Mouse (Mus musculus) cerebellum, adult 2 months (tissue): ENCODE results near the gene Pde2a. TPM values are rescaled to one million over a fixed set of nuclear protein-coding genes. Genes with fewer than 3 reads are reported as not detected.

Experiments used
- DNase-seq, 2 experiments: peaks; one replicate each; pipeline ENCODE4 v3.0.0; 2021
- H3K27ac ChIP-seq: fragments of 200-500 bp; 2 replicates; pipeline ENCODE4 v1.5.1; 2012; ENCODE audit warnings: low read length, control low read depth, inconsistent platforms; ENCODE audit not compliant: insufficient read depth
- H3K27me3 ChIP-seq: fragments of 200-500 bp; 2 replicates; pipeline ENCODE4 v1.6.1; 2012; ENCODE audit warnings: inconsistent platforms, mild to moderate bottlenecking, low read length, moderate library complexity; ENCODE audit not compliant: control insufficient read depth, insufficient read depth
- H3K4me1 ChIP-seq: fragments of 200-500 bp; 2 replicates; pipeline ENCODE4 v1.6.1; 2011; ENCODE audit warnings: low read length; ENCODE audit not compliant: control insufficient read depth, insufficient read depth
- H3K4me3 ChIP-seq: fragments of 200-500 bp; replicated peaks from 2 replicates; pipeline ENCODE3; 2011; ENCODE audit warnings: mild to moderate bottlenecking, low read depth, low read length, control low read depth; ENCODE audit not compliant: insufficient read depth
- CTCF ChIP-seq: fragments of 200-500 bp; IDR thresholded peaks from 2 replicates; pipeline ENCODE4 v1.5.1; 2011; ENCODE audit warnings: low read depth, mild to moderate bottlenecking, control low read depth, low read length, moderate library complexity, borderline replicate concordance; ENCODE audit not compliant: insufficient read depth
- POLR2A ChIP-seq: fragments of 200-500 bp; IDR thresholded peaks from 2 replicates; pipeline ENCODE4 v1.6.1; 2011; ENCODE audit warnings: low read length, control low read depth, borderline replicate concordance; ENCODE audit not compliant: insufficient read depth
- WGBS: fragments of 180-500 bp; shearing (Covaris S2); methylation state at CpG from one replicate; pipeline ENCODE4 v1.1.7; 2018; 5-methylcytosine and 5-hydroxymethylcytosine counted together
- polyA plus RNA-seq: library from polyadenylated mRNA; depleted of rRNA; stranded (reverse); fragments of >200 nt; gene quantifications from 2 replicates; pipeline ENCODE4 v1.2.3, GENCODE M21; 2012

The Pde2a gene
- polyA plus RNA-seq, 1 experiment = 26.6 TPM

DNA sequence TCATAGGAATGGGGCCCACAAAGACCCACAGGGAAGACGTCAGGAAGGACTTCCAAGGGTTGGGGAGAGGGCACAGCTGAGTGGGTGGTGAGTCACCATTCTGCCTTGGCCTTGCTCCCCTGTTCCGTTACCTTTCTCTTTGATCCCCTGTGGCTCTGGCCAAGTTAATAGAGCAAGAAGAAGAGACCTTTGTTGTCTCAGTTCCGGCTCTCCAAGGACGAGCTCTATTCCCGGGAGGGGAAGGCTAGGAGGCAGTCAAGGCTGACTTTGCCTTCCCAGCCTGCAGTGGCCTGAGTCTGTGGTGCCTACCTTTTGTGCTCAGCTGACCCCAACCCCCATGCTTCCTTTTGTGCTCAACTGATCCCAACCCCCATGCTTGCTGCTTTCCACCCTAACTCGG, 59.2 kb downstream of the Pde2a start:
- no peak overlapping the region for H3K27ac ChIP-seq
- 82% methylated on average over 6 of the region's 6 CpGs for WGBS

DNA sequence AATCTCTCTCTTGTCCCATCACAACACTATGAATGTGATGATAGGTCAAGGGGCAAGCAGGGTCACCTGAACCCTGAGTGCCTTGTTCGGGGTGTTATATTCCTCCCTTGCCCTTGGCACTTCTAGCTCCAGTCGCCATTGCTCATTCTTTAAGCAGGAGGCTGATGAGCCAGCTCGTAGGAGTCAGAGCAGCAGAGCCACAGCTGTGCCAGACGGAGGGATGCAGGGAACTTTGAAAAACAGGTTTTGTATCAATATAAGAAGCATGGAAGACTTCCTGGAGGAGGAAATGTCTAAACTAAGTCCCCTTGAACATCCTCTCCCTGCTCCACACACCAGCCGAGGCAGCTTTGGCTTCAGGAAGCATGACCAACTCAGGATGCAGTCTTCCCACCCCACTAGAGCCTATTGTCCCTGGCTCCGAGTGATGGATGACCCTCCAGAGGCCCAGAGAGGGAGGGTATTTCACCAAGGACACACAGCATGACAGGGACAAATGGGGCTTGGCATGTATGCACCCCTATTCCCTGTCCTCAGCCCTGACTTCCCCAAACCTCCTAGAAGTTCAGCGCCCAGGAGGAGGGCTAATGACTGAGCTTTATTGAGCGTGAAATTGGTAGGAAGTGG, 60.5 kb downstream of the Pde2a start:
- H3K27me3 ChIP-seq = no peaks in the 10 kb centered on the region
- WGBS = 61% methylated on average over 8 of the region's 8 CpGs
- no peak for TF ChIP-seq CTCF
- no peak for TF ChIP-seq POLR2A
- H3K4me3 ChIP-seq = no peak overlapping the region
- no peak overlapping the region for H3K27ac ChIP-seq
- peaks cover 12% of the 10 kb centered on the region for H3K4me1 ChIP-seq
- DNase-seq = no peak

More for the DNA sequence above, 59.2 kb downstream of the Pde2a start:
- TF ChIP-seq POLR2A (no peak), CTCF (no peak)
- peaks cover 24% of the 10 kb centered on the region for H3K4me1 ChIP-seq
- no peaks in the 10 kb centered on the region for H3K27me3 ChIP-seq
- DNase-seq = no peak
- no peak overlapping the region for H3K4me3 ChIP-seq

DNA sequence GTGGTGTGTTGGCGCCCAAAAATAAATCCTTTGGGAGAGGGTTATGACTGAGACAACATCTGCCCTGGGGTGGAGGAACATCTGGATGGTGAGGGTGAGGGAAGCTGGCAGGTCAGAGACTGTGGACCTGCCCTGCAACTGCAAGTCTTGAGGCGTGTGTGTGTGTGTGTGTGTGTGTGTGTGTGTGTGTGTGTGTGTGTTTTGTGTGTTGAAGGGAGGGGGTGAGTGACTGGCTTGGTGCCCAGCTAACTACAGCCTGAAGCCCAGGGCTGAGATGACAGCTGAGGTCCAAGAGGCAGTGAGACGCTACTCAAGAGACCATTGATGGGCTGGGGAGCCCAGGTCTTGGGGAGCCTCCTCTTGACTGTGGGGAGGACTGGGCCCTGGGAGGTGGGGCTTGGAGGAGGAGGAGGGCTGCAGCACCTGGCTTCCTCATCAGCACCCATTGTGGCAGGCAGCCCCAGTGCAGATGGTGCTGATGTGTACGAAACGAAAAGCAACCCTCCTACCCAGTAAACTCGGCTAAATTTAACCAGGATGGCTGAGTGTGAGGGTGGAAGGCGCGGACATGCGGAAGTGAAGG, 61.1 kb downstream of the Pde2a start:
- DNase-seq = no peak
- WGBS = 61% methylated on average over 9 of the region's 9 CpGs

DNA sequence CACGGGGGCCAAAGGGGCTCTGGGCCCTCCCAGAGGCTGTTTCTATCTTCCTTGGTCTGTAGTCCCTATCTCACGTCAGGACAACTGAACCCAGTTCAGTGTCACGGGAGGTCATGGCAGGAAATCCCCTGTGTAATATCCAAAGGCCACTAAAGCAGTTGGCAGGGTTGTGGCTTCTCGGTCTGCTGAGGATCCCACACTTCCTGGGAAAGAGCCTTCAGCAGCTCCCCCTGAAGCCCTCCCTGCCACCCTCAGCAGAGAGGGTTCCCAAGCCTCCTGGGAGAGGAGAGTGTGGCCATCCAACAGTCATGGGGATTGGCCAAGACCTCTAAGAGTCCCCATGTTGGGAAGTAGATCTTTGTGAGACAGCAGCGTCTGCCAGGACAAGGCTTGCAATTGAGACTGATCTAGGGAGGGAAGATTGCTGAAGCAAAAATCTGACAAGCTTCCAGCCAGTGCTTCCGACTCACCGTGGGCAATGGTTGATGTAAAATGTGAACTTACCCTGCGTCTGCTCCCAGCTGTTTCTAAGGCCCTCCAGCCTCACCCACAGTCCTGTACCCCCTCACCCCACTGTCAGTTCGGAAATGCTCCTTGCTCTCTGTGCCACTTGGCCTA, 62.1 kb downstream of the Pde2a start:
- Histone ChIP-seq H3K27me3 (no peaks in the 10 kb centered on the region; the same call in 1 of the 2 replicates), H3K27ac (no peak overlapping the region), H3K4me1 (peaks cover 7% of the 10 kb centered on the region; the same call in 1 of the 2 replicates), H3K4me3 (no peak overlapping the region)
- DNase-seq = no peak
- TF ChIP-seq POLR2A = no peak
- no peak for TF ChIP-seq CTCF
- WGBS = 55% methylated on average over 9 of the region's 9 CpGs

More for the DNA sequence above, 61.1 kb downstream of the Pde2a start:
- H3K4me3 ChIP-seq = no peak overlapping the region
- H3K4me1 ChIP-seq = peaks cover 11% of the 10 kb centered on the region; the same call in 1 of the 2 replicates
- TF ChIP-seq POLR2A (no peak), CTCF (no peak)
- no peaks in the 10 kb centered on the region; the same call in 1 of the 2 replicates for H3K27me3 ChIP-seq
- H3K27ac ChIP-seq = no peak overlapping the region

DNA sequence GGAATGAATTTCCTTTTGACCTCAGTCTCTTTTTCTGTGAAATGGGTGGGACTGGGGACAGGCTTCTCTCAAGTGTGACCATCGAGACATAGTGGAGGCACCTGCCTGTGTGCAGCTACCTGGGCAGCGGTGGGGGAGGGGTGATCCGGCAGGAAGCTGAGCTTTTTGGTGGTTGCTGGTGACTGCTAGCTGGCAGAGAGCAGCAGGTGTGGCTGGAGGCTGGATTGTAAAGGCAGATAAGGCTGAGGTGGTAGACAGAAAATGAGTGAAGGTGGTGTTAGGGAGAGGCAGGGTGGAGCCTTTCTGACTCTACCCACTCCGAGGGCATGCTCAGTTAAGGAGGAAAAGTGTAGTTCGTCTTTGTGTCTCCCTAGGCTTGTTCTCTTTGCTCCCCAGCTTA, 65.6 kb downstream of the Pde2a start:
- H3K27me3 ChIP-seq = no peaks in the 10 kb centered on the region; the same call in 1 of the 2 replicates
- TF ChIP-seq CTCF (no peak), POLR2A (no peak)
- DNase-seq = no peak
- H3K4me1 ChIP-seq = no peaks in the 10 kb centered on the region; the same call in 1 of the 2 replicates
- H3K27ac ChIP-seq = no peak overlapping the region
- no peak overlapping the region for H3K4me3 ChIP-seq
- WGBS = 94% methylated on average over 5 of the region's 5 CpGs

DNA sequence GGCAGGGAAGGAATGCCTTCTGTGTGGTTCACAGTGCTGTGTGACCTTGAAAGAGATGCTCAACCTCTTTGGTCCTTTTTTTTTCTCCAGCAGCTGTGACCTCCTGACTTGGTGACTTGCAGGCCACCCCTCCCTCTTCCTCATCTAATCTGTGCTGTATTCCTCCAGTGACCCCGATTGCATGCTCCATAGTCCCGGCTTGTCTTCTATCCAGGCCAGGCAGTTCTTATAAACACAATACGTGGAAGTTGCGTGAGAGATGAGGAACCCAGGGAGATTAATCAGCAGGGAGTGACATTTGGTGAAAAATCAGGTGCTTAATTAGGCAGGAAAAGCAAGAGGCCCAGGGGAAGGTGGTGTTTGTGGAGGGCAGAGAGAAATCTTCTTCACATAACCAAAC, 69.5 kb downstream of the Pde2a start:
- H3K4me3 ChIP-seq = no peak overlapping the region
- 57% methylated on average over 4 of the region's 4 CpGs for WGBS
- no peak for DNase-seq

DNA sequence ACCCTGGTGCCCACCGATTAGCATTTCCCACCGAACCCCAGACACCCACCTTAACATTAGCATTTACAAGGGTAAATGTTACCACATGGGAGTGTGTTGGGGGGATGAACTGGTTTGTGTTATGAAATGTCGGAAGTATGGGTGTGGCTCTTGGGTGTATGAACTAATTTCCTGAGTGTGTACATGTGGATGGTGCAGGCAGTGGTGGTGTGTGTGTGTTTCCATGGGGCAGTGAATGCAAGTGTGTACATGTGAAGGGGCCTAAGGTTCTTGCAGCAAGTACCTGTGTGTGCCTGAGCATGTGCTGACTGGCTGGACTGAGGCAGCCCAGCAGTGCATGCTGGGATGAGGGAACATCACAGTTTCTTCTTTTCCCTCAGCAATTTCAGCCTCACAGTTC, 76.9 kb downstream of the Pde2a start:
- Histone ChIP-seq H3K27me3 (no peaks in the 10 kb centered on the region; the same call in 1 of the 2 replicates), H3K27ac (no peak overlapping the region), H3K4me1 (no peaks in the 10 kb centered on the region), H3K4me3 (no peak overlapping the region)
- no peak for DNase-seq
- 85% methylated on average over 3 of the region's 3 CpGs for WGBS
- TF ChIP-seq CTCF (no peak), POLR2A (no peak)

More for the DNA sequence above, 69.5 kb downstream of the Pde2a start:
- Histone ChIP-seq H3K27ac (no peak overlapping the region), H3K4me1 (no peaks in the 10 kb centered on the region; the same call in 1 of the 2 replicates), H3K27me3 (no peaks in the 10 kb centered on the region; the same call in 1 of the 2 replicates)
- TF ChIP-seq CTCF (no peak), POLR2A (no peak)

DNA sequence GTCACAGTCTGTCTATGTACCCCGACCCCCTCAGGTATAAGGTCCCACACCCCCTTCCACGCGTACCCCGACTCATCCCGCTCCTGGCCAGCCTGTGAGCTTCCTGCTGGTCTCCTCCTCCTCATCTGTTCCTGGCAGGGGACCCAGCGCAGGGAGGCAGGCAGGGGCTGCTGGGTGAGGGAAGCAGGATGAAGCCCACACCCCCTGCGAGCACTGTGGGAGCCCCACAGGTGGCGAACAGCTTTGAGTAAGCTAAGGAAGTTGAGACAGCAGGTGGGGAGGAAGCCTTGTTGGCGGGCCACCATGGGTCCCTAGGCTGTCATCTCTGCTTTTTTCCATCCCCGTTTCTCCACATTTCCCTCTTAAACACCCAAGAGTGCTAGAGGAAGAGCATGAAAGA, 77.8 kb downstream of the Pde2a start:
- TF ChIP-seq POLR2A (no peak), CTCF (no peak)
- no peaks in the 10 kb centered on the region; the same call in 1 of the 2 replicates for H3K27me3 ChIP-seq
- DNase-seq = no peak
- no peaks in the 10 kb centered on the region for H3K4me1 ChIP-seq
- 12% methylated on average over 10 of the region's 10 CpGs for WGBS
- no peak overlapping the region for H3K27ac ChIP-seq
- no peak overlapping the region for H3K4me3 ChIP-seq
